Mouse (Mus musculus): ENCODE results near the gene Tmem139. TPM values are rescaled to one million over a fixed set of nuclear protein-coding genes. Genes with fewer than 3 reads are reported as not detected.

The Tmem139 gene
- polyA plus RNA-seq (2012; rRNA removed) (0.02 and 0.03 TPM in 2 replicates), polyA plus RNA-seq (2014; fragmentation: Nextera tagmentation; extraction: Ambion mirVana) (not detected in 2 replicates)

DNA sequence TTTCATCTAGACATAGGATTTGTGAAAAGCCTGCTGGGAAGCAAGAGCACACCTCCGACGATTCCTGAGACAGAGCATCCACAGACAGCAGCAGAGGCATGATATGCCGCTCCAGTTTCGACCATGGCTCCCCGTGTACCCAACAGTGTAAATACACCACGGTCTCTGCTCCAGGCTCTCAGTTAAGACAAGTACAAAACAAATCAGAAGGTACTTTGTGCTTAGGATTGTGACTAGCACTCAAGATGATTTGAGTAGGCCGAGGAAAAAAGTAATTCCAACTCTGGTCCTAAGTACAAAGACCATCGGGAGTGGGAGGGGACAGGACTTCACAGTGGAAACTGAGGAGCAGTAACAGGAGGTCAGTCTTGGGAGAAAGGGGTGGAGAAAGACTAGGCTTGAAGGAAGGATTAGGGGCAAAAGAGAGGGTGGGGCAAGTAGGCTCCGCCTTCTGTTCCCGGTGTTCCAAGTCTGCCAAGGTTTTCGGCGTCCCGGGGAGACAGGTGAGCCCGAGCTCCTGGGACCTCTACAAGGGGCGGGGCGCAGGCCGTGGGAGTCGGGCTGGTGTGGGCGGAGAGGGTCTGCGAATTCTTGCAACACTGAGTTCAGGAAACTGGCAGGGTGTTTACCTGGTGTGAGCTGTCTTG lies at the start of gene Tmem139:
Gene Tmem139 (plus strand): TSS at position 447 of the 647 bp plus-strand sequence.
- no peaks in the 10 kb centered on the region for H3K27me3 ChIP-seq (ENCODE audit: control insufficient read depth, insufficient read depth, low read length)
- 0 out of 2 replicates have a peak within 1 kb of the TSS, but pooled peaks have one; percentile 11 for H3K4me2 ChIP-seq (ENCODE audit: low read depth)
- no peak for DNase-seq (ENCODE audit: low read depth in 3 of 3, low spot score in 3 of 3)
- TF ChIP-seq CTCF (IDR thresholded peaks at IDR 0.05; ENCODE audit: low read depth) (no peak), EP300 (IDR thresholded peaks at IDR 0.05; ENCODE audit: low read depth) (no peak)
- peaks cover 11 to 18% of the 10 kb centered on the region in 2 experiments for H3K4me1 ChIP-seq (replicated peaks; ENCODE audit: control insufficient read depth in 2 of 2, insufficient read depth in 2 of 2, low read length in 1 of 2)
- no peak within 1 kb of the TSS; the same call in 1 of the 2 replicates for H3K9ac ChIP-seq (replicated peaks)
- H3K4me3 ChIP-seq (ENCODE audit: insufficient read depth in 1 of 2, low read depth in 2 of 2, low read length in 2 of 2) = no peak within 1 kb of the TSS
- no peak within 1 kb of the TSS for H3K27ac ChIP-seq
- ATAC-seq (ENCODE audit: insufficient read depth) = no peak
- no peaks in the 10 kb centered on the region for H3K9me3 ChIP-seq (ENCODE audit: control insufficient read depth, low read length)
- no peaks in the 10 kb centered on the region for H3K36me3 ChIP-seq (replicated peaks; ENCODE audit: control insufficient read depth, insufficient read depth, low read depth)
- 38% methylated on average over 20 of the region's 20 CpGs for WGBS (ENCODE audit: insufficient replicate concordance)

GRCm38 (mm10) chr6:42215028-42215427 lies 46.7 kb upstream of the Tmem139 start, which contains the start of gene Tas2r144:
Gene Tas2r144, plus strand, starts transcription at chr6:42215328.
- H3K4me3 ChIP-seq (ENCODE audit: insufficient read depth in 1 of 2, low read depth in 2 of 2, low read length in 2 of 2) = no peak within 1 kb of the TSS
- ATAC-seq (ENCODE audit: insufficient read depth) = no peak
- no peak within 1 kb of the TSS for H3K4me2 ChIP-seq (ENCODE audit: low read depth)
- no peaks in the 10 kb centered on the region for H3K36me3 ChIP-seq (replicated peaks; ENCODE audit: control insufficient read depth, insufficient read depth, low read depth)
- no peaks in the 10 kb centered on the region for H3K27me3 ChIP-seq (ENCODE audit: control insufficient read depth, insufficient read depth, low read length)
- H3K4me1 ChIP-seq (replicated peaks; ENCODE audit: control insufficient read depth in 2 of 2, insufficient read depth in 2 of 2, low read length in 1 of 2) = no peaks in the 10 kb centered on the region
- H3K9ac ChIP-seq (replicated peaks) = no peak within 1 kb of the TSS
- no peaks in the 10 kb centered on the region for H3K9me3 ChIP-seq (ENCODE audit: control insufficient read depth, low read length)
- no peak for DNase-seq (ENCODE audit: low read depth in 3 of 3, low spot score in 3 of 3)
- H3K27ac ChIP-seq = no peak within 1 kb of the TSS
- no peak for TF ChIP-seq CTCF (IDR thresholded peaks at IDR 0.05; ENCODE audit: low read depth)
- no peak for TF ChIP-seq EP300 (IDR thresholded peaks at IDR 0.05; ENCODE audit: low read depth)
- WGBS (ENCODE audit: insufficient replicate concordance) = 53% methylated on average over 2 of the region's 2 CpGs

DNA sequence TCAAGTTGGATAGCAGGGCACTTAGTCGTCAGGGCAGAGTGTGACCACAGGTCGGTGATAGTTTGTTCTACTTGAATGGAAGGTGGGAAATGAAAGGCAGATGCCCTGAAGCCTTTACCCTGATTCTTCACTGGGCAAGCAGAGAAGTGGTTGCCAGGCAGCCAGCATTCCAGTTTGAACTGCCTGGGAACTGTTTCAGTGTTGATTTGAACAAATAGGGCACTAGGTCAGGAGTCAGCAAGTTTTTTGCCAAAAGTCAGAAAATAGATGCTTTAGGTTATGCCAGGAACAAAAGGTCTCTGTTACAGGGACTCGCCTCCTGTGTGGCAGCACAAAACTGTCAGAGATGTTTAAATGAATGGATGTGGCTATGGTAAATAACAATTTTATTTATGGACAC lies 39.5 kb upstream of the Tmem139 start:
- no peaks in the 10 kb centered on the region for H3K36me3 ChIP-seq (replicated peaks; ENCODE audit: control insufficient read depth, insufficient read depth, low read depth)
- no peak overlapping the region for H3K27ac ChIP-seq
- DNase-seq (ENCODE audit: low read depth in 3 of 3, low spot score in 3 of 3) = no peak
- H3K27me3 ChIP-seq (ENCODE audit: control insufficient read depth, insufficient read depth, low read length) = no peaks in the 10 kb centered on the region
- H3K9ac ChIP-seq (replicated peaks) = no peak overlapping the region
- no peak overlapping the region for H3K4me2 ChIP-seq (ENCODE audit: low read depth)
- no peak for TF ChIP-seq EP300 (IDR thresholded peaks at IDR 0.05; ENCODE audit: low read depth)
- TF ChIP-seq CTCF (IDR thresholded peaks at IDR 0.05; ENCODE audit: low read depth) = no peak
- no peaks in the 10 kb centered on the region for H3K4me1 ChIP-seq (replicated peaks; ENCODE audit: control insufficient read depth in 2 of 2, insufficient read depth in 2 of 2, low read length in 1 of 2)
- 44% methylated on average over 3 of the region's 3 CpGs for WGBS (ENCODE audit: insufficient replicate concordance)
- ATAC-seq (ENCODE audit: insufficient read depth) = no peak
- no peaks in the 10 kb centered on the region for H3K9me3 ChIP-seq (ENCODE audit: control insufficient read depth, low read length)
- no peak overlapping the region for H3K4me3 ChIP-seq (ENCODE audit: insufficient read depth in 1 of 2, low read depth in 2 of 2, low read length in 2 of 2)

GRCm38 (mm10) chr6:42225046-42225445 lies 36.7 kb upstream of the Tmem139 start:
- Histone ChIP-seq H3K36me3 (replicated peaks; ENCODE audit: control insufficient read depth, insufficient read depth, low read depth) (no peaks in the 10 kb centered on the region), H3K4me1 (replicated peaks; ENCODE audit: control insufficient read depth in 2 of 2, insufficient read depth in 2 of 2, low read length in 1 of 2) (no peaks in the 10 kb centered on the region), H3K4me2 (ENCODE audit: low read depth) (no peak overlapping the region), H3K4me3 (ENCODE audit: insufficient read depth in 1 of 2, low read depth in 2 of 2, low read length in 2 of 2) (no peak overlapping the region), H3K9ac (replicated peaks) (no peak overlapping the region), H3K27ac (no peak overlapping the region), H3K9me3 (ENCODE audit: control insufficient read depth, low read length) (no peaks in the 10 kb centered on the region), H3K27me3 (ENCODE audit: control insufficient read depth, insufficient read depth, low read length) (no peaks in the 10 kb centered on the region)
- WGBS (ENCODE audit: insufficient replicate concordance) = 55% methylated on average over 4 of the region's 4 CpGs
- ATAC-seq (ENCODE audit: insufficient read depth) (no peak), DNase-seq (ENCODE audit: low read depth in 3 of 3, low spot score in 3 of 3) (no peak)
- TF ChIP-seq CTCF (IDR thresholded peaks at IDR 0.05; ENCODE audit: low read depth) = no peak
- TF ChIP-seq EP300 (IDR thresholded peaks at IDR 0.05; ENCODE audit: low read depth) = no peak

GRCm38 (mm10) chr6:42227240-42228101 lies 34.3 kb upstream of the Tmem139 start:
- H3K27ac ChIP-seq = no peak overlapping the region
- H3K9me3 ChIP-seq (ENCODE audit: control insufficient read depth, low read length) = no peaks in the 10 kb centered on the region
- H3K4me3 ChIP-seq (ENCODE audit: insufficient read depth in 1 of 2, low read depth in 2 of 2, low read length in 2 of 2) = no peak overlapping the region
- DNase-seq (ENCODE audit: low read depth in 3 of 3, low spot score in 3 of 3) (peak; percentile 34 to 53 (median 42)), ATAC-seq (ENCODE audit: insufficient read depth) (no peak)
- H3K9ac ChIP-seq (replicated peaks) = no peak overlapping the region
- no peaks in the 10 kb centered on the region for H3K36me3 ChIP-seq (replicated peaks; ENCODE audit: control insufficient read depth, insufficient read depth, low read depth)
- WGBS (ENCODE audit: insufficient replicate concordance) = 32% methylated on average over 17 of the region's 17 CpGs
- TF ChIP-seq CTCF (IDR thresholded peaks at IDR 0.05; ENCODE audit: low read depth) (peak; percentile 70), EP300 (IDR thresholded peaks at IDR 0.05; ENCODE audit: low read depth) (no peak)
- H3K4me2 ChIP-seq (ENCODE audit: low read depth) = no peak overlapping the region
- no peaks in the 10 kb centered on the region for H3K27me3 ChIP-seq (ENCODE audit: control insufficient read depth, insufficient read depth, low read length)
- H3K4me1 ChIP-seq (replicated peaks; ENCODE audit: control insufficient read depth in 2 of 2, insufficient read depth in 2 of 2, low read length in 1 of 2) = no peaks in the 10 kb centered on the region
